Mouse (Mus musculus) midbrain, embryonic 10.5 days (tissue): ENCODE measurements at regions not wholly inside any gene's neighbourhood (a gene's known extent, or its start where the extent isn't known, plus 50 kb on each side); places are given as distances from the start of the nearest gene placed in this dataset.

Source experiments
- DNase-seq: peaks from one replicate; pipeline ENCODE4 v3.0.0-alpha.2; 2017; ENCODE audit warnings: low spot score
- H3K27ac ChIP-seq: fragments of 300-500 bp; sonication (generic); replicated peaks from 2 replicates; pipeline ENCODE4 v1.5.1; 2016; ENCODE audit warnings: mild to moderate bottlenecking
- H3K27me3 ChIP-seq: fragments of 300-500 bp; sonication (generic); 2 replicates; pipeline ENCODE4 v1.6.1; 2016; ENCODE audit warnings: low read depth, mild to moderate bottlenecking; ENCODE audit not compliant: poor library complexity, severe bottlenecking
- H3K36me3 ChIP-seq: fragments of 300-500 bp; sonication (generic); 2 replicates; pipeline ENCODE4 v1.6.1; 2016; ENCODE audit warnings: mild to moderate bottlenecking, moderate library complexity
- H3K4me1 ChIP-seq: fragments of 300-500 bp; sonication (generic); 2 replicates; pipeline ENCODE4 v1.6.1; 2016
- H3K4me3 ChIP-seq: fragments of 300-500 bp; sonication (generic); 2 replicates; pipeline ENCODE4 v1.5.1; 2016; ENCODE audit warnings: mild to moderate bottlenecking, moderate library complexity
- H3K9me3 ChIP-seq: fragments of 300-500 bp; sonication (generic); replicated peaks from 2 replicates; pipeline ENCODE4 v1.6.1; 2016; ENCODE audit warnings: mild to moderate bottlenecking
- WGBS: fragments of 180-500 bp; shearing (Covaris S2); methylation state at CpG from one replicate; pipeline ENCODE4 v1.1.7; 2016; 5-methylcytosine and 5-hydroxymethylcytosine counted together

DNA sequence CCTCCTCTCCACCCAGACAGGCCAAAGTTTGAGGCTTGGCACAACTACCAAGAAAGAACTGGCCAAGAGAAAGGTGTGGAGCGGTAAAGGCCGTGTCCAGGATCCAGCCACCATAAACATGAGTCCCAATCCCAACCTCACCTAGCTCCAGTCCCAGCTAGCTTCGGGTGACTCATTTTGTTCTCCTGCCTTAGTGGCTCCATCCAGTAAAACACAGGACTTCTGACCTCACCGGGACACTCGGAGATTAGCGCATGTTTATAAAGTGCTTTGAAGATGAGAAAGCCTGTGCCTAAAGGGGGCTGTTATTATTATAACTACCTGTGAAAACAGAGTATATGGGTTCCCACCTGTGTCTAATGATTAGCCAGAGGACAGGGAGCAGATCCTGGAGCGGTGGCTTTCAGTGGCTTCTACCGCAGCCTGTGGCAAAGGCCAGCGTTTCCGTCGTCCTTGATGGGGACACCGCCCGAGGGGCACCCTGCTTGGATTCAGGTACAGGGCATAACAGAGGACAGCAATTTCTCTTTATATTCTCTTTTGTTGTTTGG, 311.9 kb downstream of the Sox9 start:
- Histone ChIP-seq H3K27ac (no peak overlapping the region), H3K4me1 (peaks cover 21% of the 10 kb centered on the region), H3K4me3 (no peak overlapping the region), H3K9me3 (no peaks in the 10 kb centered on the region), H3K36me3 (no peaks in the 10 kb centered on the region), H3K27me3 (no peaks in the 10 kb centered on the region)
- DNase-seq = no peak
- WGBS = 92% methylated on average over 13 of the region's 13 CpGs

DNA sequence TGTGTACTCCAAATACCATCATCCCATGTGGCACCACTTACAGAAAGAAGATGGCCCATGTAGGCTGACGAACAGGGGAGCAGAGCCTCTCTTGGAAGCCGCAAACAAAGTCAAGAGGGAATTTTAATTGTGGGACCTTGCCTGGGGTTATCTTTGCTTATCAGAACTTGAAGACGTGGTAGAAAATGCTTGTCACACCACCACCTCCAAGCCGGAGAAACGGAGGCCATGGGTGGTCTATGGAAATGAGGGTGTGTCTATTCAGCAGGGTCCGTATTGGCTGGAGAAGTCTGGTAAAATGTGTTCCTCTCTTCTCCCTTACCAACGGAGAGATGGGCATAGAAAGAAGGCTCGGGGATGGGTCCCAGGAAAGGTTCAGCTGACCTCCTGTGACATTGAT, 313.6 kb downstream of the Sox9 start:
- DNase-seq = no peak
- Histone ChIP-seq H3K9me3 (no peaks in the 10 kb centered on the region), H3K27me3 (no peaks in the 10 kb centered on the region), H3K4me1 (peaks cover 26% of the 10 kb centered on the region), H3K27ac (no peak overlapping the region), H3K4me3 (no peak overlapping the region), H3K36me3 (no peaks in the 10 kb centered on the region)
- 84% methylated on average over 8 of the region's 8 CpGs for WGBS

DNA sequence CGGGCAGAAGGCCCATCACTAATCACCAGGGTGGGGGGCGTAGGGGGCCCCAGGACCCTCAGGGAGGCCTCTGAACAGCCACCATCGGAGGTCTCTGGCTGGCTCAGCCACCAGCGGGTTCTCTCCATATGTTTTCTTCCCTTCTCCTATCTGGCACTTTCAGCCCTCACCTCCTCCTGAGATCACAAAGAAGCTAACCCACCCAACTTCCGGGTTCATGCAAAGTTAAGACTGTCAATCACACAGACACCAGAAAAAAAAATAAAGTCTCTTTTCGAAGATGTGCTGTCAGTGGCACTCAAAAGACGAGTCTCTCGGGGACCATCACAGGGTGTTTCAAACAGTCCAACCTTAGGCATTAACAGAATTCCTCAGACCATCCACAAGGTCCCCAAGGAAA, 314.2 kb downstream of the Sox9 start:
- Histone ChIP-seq H3K4me1 (peaks cover 32% of the 10 kb centered on the region), H3K9me3 (no peaks in the 10 kb centered on the region), H3K27me3 (no peaks in the 10 kb centered on the region), H3K4me3 (no peak overlapping the region), H3K27ac (peak overlapping the region; percentile 46; the same call in 1 of the 2 replicates), H3K36me3 (no peaks in the 10 kb centered on the region)
- 71% methylated on average over 8 of the region's 8 CpGs for WGBS
- DNase-seq = no peak

DNA sequence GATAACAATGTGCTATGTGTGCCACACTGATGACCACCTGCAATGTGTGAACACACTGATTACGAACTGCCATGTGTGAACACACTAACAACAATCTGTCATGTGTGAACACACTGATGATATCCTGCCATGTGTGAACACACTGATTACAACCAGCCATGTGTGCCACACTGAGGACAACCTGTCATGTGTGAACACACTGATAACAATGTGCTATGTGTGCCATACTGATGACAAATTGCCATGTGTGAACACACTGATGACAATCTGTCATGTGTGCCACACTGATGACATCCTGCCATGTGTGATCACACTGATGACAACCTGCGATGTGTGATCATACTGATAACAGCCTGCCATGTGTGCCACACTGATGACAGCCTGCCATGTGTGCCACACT, 316.3 kb downstream of the Sox9 start:
- DNase-seq = no peak
- no peak overlapping the region for H3K4me3 ChIP-seq
- H3K27ac ChIP-seq = no peak overlapping the region
- H3K9me3 ChIP-seq = no peaks in the 10 kb centered on the region
- WGBS = 95% methylated on average over 2 of the region's 2 CpGs
- no peaks in the 10 kb centered on the region for H3K27me3 ChIP-seq
- H3K4me1 ChIP-seq = peaks cover 32% of the 10 kb centered on the region
- H3K36me3 ChIP-seq = no peaks in the 10 kb centered on the region

DNA sequence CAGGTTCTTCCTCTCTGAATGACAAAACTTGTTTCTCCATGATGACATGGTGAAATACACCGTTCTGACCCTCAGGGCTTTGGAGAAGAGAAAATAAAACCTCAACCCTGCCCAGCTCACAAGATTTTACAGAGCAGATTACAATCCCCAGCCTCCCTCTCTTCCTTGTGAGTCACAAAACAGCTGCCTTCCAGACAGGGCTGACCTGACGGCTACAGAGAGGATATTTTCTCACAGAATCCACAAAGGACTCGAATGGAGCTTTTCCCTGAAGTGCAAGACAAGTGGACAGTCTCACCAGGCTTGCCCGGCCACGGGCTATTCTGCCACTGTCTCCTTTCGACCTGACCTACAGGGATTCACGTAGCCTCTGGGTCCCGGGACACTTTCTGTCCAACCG, 318.8 kb downstream of the Sox9 start:
- peak; percentile 21 for DNase-seq
- no peaks in the 10 kb centered on the region for H3K27me3 ChIP-seq
- peak overlapping the region; percentile 59 for H3K27ac ChIP-seq
- H3K9me3 ChIP-seq = no peaks in the 10 kb centered on the region
- H3K4me3 ChIP-seq = no peak overlapping the region
- 27% methylated on average over 9 of the region's 9 CpGs for WGBS
- H3K4me1 ChIP-seq = peaks cover 40% of the 10 kb centered on the region
- H3K36me3 ChIP-seq = no peaks in the 10 kb centered on the region

DNA sequence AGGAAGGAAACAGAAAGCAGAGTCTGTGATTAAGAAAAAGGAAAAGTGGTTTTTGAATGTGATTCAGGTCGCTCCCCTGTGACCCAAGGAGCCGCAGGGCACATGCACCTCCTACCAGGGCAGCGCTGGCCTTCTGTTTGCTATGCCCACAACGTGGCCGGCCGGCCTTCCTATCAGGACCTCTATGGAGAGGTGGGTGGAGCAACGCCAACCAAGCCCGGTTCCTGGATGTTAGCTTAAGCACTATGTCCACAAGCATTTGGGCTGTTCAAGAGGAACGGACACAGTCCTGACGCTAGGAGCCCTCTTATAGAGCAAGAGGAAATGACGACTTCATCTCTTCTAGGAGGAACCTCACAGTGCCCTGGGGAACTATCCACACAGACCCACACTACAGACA, 319.5 kb downstream of the Sox9 start:
- peak overlapping the region; percentile 59; the same call in 1 of the 2 replicates for H3K27ac ChIP-seq
- WGBS = 50% methylated on average over 11 of the region's 11 CpGs
- peak; percentile 21 for DNase-seq

DNA sequence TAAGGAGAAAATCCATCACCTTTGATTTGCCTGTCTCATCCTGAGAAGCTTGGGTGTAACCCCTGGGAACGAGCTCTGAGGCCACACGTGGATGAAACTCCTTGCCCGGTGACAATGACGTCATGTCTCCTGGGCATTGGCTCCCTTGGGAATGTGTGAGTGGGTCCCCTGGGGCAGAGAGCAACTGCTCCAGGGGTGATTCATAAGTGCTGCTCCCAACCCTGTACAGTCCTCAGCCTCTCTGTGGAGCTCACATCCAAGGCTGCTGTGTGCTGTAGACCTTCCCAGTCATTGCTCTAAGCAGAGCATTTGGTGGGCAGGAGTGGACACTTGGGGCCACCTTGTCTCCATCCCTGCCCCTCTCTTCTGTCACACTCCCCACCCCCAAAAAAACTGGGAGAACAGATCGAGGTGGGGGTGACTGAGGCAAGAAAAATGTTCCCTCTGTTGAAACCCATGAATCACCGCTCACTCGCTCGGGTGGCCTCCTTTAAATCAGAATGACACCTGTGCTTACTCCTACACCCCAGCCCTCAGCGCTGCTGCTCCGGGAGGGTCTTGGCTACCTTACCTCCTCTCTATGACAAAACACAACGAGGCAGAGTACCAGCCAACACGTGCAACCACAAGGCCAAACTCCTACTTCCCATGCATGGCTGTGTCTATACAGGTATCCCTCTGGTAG, 321.3 kb downstream of the Sox9 start:
- Histone ChIP-seq H3K4me1 (peaks cover 49% of the 10 kb centered on the region), H3K27ac (no peak overlapping the region), H3K27me3 (no peaks in the 10 kb centered on the region), H3K4me3 (no peak overlapping the region), H3K36me3 (no peaks in the 10 kb centered on the region), H3K9me3 (no peaks in the 10 kb centered on the region)
- no peak for DNase-seq
- WGBS = 89% methylated on average over 12 of the region's 12 CpGs

More for the DNA sequence above, 319.5 kb downstream of the Sox9 start:
- no peaks in the 10 kb centered on the region for H3K27me3 ChIP-seq
- H3K4me3 ChIP-seq = no peak overlapping the region
- H3K36me3 ChIP-seq = no peaks in the 10 kb centered on the region
- H3K4me1 ChIP-seq = peaks cover 35% of the 10 kb centered on the region
- H3K9me3 ChIP-seq = no peaks in the 10 kb centered on the region

DNA sequence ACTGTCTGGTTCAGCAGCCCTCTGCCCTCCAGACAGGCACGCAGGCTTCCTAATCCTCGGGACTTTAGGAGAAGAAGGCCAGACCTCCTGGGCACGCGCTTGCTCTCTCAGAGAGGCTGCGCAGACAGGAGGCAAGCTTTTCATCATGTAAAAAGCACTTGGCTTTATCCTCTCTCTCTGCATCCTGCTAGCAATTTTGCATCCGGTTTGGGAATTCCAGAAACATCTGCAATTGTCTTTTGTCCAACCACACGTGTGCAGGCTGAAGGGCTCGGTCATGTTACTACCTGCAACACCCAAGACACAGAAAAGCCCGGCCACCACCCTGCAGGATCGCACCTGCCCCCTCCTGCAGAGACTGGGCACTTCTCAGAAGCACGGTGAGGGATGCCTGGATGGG, 323.3 kb downstream of the Sox9 start:
- H3K27me3 ChIP-seq = no peaks in the 10 kb centered on the region
- H3K4me1 ChIP-seq = peaks cover 53% of the 10 kb centered on the region
- H3K9me3 ChIP-seq = no peaks in the 10 kb centered on the region
- DNase-seq = no peak
- H3K36me3 ChIP-seq = no peaks in the 10 kb centered on the region
- 80% methylated on average over 11 of the region's 11 CpGs for WGBS
- no peak overlapping the region for H3K4me3 ChIP-seq
- H3K27ac ChIP-seq = 0 out of 2 replicates have a peak overlapping the region, but pooled peaks have one; percentile 24

DNA sequence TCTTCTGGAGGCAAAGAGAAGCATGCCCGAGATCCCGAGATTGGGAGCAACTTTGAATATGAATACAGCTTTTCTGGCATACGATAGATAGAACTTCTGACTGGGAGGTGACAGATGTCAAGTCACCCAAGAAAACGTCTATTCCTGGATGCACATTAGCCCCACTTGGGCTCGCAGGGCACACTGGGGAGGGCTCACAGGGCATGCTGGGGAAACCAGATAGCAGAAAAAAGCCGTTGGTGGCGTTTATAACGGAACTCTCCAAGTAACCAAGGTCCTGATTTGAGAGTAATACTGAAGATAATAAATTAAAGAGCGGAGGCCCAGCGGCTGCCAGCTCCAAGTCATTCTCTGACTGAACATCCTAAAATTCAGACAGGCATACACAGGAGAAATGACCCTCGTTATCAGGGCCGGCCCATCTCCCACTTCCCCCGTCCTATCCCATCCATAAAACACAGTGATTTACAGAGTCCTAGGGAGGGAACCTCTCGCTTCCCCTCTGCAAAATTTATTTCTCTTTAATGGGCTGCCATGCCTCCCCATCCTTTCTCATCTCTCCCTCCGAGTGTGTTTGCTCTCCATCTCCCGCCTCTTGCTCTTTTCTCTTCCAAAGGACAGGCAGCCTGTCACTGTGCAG, 325.3 kb downstream of the Sox9 start:
- peaks cover 48% of the 10 kb centered on the region for H3K4me1 ChIP-seq
- H3K4me3 ChIP-seq = no peak overlapping the region
- no peaks in the 10 kb centered on the region for H3K27me3 ChIP-seq
- H3K36me3 ChIP-seq = no peaks in the 10 kb centered on the region
- H3K27ac ChIP-seq = no peak overlapping the region
- no peak for DNase-seq
- no peaks in the 10 kb centered on the region for H3K9me3 ChIP-seq
- 79% methylated on average over 16 of the region's 16 CpGs for WGBS

DNA sequence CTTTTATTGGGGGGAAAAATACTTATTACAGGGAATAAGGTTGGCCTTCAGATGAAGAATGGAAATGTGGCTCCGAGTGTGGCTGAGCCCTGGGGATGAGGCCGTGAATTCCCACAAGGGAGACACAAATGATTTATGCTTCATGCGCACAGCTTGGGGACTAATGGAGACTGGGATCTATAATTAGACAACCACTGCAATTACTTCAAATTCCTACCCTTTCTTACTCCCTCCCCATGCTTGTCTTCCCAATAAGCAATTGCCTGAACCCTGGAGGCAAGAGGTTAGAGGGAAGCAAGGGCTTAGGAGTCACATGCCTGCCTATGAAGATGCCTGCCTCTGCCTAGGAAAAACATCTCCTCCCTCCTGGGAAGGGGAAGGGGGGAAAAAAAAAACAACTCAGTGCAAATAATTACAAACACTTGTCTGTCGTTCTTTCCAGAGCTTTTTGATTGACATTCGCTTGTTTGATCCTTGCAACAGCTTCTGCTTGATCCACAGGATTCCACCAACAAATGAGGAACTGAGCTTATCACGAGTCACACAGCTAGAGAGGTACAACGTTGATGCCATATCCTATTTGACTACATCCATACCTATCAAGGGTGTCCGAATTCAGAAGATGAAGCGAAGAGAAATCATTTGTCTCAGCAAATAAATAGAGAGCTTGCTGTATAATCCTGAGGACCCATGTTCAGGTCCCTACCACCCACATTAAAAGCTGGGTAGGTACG, 326.1 kb downstream of the Sox9 start:
- Histone ChIP-seq H3K9me3 (no peaks in the 10 kb centered on the region), H3K4me1 (peaks cover 45% of the 10 kb centered on the region), H3K36me3 (no peaks in the 10 kb centered on the region), H3K4me3 (no peak overlapping the region), H3K27ac (no peak overlapping the region), H3K27me3 (no peaks in the 10 kb centered on the region)
- no peak for DNase-seq
- WGBS = 76% methylated on average over 10 of the region's 10 CpGs

DNA sequence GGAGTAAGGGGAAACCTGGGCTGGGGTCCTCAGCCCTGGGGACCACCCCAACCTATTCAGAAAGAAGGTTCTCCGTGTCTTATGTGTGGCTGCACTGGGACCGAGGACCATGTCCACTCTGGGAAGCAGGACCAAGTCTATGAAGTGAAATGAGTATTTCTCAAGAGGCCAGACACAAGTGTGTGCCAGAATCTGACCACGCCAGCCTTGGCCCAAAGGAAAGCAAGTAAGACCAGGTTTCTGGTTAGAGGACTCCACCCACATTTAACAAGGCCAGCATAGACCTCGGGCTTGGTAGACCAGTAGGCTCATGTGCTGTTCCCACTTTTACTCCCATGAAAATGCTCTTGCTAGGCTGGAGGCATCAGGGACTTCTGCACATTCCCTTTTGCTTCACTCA, 327.1 kb downstream of the Sox9 start:
- 0 out of 2 replicates have a peak overlapping the region, but pooled peaks have one; percentile 19 for H3K27ac ChIP-seq
- H3K9me3 ChIP-seq = no peaks in the 10 kb centered on the region
- H3K27me3 ChIP-seq = 0 out of 2 replicates have a peak, but pooled peaks cover 2% of the 10 kb centered on the region
- H3K4me3 ChIP-seq = no peak overlapping the region
- H3K36me3 ChIP-seq = no peaks in the 10 kb centered on the region
- DNase-seq = no peak
- H3K4me1 ChIP-seq = peaks cover 47% of the 10 kb centered on the region
- WGBS = 90% methylated on average over 4 of the region's 4 CpGs

DNA sequence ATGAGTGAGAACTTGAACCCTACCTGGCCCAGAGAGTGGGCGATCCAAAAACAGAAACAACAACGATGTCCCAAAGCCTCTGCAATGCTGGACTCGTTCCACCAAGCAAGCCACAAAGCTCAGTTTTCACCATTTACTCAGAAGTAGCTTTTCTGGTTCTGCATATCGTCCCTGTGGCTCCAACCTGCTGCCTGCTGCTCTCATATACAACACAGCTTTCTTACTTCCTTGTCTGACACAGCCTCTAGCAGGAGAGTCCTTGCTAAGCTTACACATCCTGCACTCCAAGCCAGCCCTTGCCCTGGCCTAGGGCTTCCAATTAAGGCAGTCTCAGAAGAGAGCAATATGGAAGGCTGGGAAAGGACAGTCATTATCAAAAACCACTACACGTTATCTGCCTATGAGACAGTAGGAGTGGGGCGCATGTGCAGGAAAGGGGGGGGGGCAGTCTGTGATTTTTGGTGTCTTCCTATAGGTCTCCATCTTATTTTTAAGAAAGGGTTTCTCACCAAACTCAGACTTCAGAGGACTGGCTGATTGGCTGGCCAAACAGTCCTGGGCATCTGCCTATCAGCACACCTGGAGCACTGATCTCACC, 331.3 kb downstream of the Sox9 start:
- Histone ChIP-seq H3K9me3 (no peaks in the 10 kb centered on the region), H3K27ac (no peak overlapping the region), H3K4me1 (peaks cover 36% of the 10 kb centered on the region), H3K27me3 (0 out of 2 replicates have a peak, but pooled peaks cover 2% of the 10 kb centered on the region), H3K4me3 (no peak overlapping the region), H3K36me3 (no peaks in the 10 kb centered on the region)
- no peak for DNase-seq
- WGBS = 92% methylated on average over 6 of the region's 6 CpGs
